Mouse (Mus musculus): ENCODE results near the gene Bmp7.

The Bmp7 gene

DNA sequence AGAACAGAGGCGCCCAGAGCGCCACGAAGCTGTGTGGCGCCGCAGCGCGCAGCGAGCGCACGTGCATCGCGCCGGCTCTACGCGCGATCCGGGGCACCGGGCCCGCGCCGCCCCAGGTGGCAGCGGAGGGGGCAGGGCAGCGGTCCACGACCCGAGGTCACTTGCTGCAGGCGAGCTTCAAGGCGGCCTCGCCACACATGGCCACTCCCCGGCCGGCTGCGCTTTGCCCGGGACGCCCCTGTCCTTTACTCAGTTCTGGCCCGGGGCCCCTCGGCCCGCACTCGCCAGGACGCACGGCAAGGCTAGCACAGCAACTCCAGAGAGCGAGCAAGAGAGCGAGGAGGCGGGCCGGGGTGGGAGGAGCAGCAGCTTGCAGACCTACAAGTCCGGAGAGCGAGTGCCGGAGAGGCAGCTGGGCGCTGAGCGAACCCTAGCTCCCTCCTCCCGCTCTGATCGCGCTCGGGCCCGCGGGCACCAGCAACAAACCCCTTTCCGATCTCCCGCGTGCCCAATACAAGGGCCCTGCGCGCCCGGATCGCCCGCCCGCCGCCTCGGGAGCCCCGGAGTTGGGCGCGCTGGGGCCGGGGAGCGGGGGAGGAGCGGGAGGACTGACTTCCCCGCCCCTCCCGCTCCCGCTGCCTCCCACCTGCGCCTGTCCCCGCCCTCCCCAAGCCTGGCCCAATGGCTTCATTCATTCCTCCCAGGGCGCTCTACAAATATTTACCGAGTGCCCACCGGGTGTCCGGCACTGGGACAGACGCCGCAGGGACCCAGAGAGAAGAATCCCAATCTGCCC, at the start of gene Bmp7:
Gene Bmp7 (minus strand): TSS at position 319 of the 796 bp plus-strand sequence.
- no peak for DNase-seq

DNA sequence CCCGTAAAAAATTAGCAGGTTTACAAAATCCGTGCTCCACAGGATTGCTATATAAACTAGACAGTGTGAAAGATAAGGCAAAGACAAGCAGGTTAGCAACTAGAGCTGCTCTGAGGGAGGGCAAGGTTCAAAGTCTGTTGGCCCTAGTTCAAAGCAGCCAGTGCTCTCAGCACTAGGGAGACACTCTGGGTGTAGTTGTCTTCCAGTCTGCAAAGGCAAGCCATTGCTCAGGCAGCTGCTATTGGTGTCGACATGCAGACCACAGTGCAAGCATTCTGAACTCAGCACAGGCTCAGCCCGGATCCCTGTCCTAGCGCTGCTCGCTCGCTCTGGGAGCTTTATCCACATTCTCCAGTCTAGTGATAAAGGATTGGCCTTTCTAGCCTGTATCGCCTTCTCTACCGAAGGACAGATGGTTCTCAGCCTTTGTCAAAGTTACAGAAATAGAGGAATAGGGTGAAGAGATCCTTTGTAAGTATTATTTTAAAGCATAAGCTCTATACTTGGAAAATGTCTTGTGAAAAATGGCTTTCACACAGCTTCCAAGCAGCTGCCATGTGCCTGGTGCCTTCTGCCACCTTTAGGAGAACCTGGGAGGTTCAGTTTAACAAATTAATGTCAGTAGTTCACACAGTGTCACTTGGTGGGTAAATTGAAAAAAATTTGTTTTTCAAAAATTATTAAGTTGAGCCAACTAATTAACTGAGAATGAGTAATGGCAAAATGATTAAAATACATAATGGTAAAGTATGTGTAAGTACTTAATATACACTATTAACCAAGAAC, 42.8 kb upstream of the Bmp7 start:
- no peak for DNase-seq

DNA sequence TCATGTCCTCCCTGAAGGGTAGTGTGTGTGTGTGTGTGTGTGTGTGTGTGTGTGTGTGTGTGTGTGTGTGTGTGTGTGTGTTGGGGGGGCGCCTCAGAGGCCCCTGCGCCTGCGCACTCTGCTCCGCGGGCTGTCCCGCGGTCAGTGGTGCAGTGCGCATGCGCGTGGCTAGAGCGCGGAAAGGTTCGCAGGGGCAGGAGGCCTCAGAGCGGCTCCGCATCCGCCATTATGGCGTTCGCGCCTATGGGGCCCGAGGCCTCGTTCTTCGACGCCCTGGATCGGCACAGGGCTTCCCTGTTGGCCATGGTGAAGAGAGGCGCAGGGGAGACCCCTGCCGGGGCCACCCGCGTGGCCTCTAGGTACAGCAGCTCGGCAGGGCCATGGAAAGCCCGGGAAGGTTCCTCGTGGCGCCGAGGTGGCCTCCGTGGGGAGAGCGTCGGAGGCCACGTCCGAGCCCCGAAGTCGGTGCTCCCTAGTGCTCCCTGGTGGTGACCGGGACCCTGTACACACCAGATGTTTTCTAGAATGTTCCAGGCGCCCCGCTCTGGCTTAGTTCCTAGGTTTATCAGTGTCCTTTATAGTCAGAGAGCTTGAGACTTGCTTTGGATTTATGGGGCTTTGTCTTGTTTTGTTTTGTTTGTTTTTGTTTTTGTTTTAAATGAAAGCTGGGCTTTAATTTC, 39.7 kb upstream of the Bmp7 start:
- DNase-seq, result no peak

DNA sequence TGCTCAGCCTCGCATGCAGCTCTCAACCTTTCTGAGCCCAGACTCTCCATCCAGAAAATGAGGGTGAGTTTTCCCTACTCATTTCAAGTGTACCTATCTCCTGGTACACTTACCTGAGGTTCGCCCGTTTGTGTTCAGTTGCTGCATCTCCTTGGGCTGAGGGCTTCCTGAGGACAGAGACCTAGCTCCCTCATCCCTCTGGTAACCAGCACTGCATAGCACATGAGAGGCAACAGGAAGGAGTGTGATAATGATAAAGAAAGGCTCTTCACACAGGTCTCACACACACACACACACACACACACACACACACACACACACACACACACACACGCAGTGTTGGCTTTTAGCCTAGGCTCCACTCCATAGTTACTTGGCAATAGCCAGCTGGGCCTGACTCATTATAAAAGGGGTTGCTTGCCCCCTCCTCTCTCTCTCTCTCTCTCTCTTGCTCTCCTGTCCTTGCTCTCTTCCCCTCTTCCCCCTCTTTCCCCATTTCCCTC, 38.1 kb upstream of the Bmp7 start:
- DNase-seq, result no peak

DNA sequence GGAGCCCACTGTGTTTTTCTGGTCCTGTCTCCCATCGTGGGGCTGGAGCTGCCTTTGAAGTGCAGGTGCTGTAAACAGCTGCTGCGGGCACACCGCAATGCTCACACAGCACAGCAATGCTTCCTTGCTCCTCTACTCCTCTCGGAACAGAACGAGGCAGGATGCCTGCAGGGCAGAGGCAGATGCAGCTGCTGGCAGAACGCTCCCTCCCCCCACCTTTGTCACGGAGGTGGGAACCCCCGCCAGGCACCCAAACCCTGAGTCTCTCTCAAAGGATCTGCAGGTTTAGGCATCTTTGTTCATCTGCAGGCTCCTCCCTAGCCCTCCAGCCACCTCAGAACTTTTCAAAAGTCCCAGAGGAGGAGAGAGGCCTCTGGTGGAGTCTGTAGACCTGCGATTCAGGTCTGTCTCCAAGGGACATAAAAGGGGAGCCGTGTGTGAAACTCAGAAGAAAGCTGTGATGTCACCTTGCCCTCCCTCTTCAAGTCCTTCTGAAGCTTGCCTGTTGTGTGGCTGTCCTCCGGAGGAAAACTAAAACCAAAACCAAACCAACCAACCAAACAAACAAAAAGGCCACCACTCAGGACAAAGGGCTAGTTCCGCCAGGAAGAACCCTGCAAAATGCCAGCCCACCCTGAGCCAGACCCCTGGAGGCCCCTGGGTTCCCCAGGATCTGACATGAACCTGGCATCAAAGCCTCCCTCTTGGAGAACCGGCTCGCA, 37.4 kb upstream of the Bmp7 start, which contains the start of gene Spo11:
Gene Spo11 (plus strand): TSS at position 292 of the 722 bp plus-strand sequence.
- DNase-seq, result no peak

DNA sequence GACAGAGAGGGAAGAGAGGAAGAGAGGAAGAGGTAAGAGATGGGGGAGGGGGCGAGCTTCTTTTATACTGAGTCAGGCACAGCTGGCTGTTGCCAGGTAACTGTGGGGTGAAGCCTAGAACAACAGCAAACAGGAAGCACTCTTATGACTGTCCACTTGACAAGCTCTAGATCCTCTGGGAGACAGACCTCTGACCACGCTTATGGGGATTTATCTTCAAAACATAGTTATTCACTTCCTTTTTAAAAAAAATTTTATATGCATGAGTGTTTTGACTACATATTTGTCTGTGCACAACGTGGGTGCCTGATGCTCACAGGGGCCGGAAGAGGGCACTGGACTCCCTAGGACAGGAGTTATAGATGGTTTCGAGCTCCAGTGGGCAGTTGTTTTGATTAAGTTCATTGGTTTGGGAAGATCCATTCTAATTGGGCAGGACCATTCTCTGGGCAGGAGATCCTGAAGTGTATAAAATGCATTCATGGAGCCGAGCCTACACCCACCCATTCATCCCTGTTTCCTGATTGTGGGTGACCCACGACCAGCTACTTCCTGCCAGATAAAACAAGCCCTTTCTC, 36.6 kb upstream of the Bmp7 start:
- no peak for DNase-seq

DNA sequence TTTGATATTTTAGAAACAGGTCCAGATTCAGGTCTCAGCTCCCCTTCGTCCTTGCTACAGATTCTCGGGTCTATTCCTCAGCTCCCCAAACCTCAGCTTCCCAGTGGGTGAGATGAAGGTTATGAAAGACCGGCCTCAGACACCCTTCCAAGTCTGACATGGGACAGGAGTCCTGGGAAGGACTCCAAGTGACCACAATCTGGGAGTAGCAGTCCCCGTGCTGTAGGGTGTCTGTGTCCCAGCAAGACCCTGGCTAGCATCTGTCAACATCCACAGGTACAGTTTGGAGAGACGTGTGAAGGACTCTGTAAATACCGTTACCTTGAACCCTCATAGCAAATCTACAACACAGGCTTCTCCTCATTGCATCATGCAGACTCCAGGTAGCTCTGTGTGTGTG, 35.0 kb upstream of the Bmp7 start:
- no peak for DNase-seq

DNA sequence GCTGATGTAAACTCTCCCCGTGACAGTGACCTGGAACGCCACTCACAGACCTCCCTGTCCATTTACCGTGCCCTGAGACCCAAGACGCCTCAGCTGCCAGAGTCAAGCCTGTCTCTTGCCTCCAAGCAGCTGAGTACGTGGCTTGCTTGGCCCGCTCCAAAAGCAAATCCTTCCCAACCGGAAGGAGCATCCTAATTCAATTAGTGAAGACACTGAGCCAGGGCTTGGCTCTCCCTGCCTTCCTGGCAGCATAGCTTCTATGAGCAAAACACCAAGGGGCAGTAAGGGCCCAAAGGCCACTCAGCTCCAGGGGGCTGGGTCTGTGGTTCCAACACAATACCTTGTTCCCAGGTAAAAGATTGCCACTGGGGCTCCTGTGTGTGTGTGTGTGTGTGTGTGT, 34.6 kb upstream of the Bmp7 start:
- no peak for DNase-seq

DNA sequence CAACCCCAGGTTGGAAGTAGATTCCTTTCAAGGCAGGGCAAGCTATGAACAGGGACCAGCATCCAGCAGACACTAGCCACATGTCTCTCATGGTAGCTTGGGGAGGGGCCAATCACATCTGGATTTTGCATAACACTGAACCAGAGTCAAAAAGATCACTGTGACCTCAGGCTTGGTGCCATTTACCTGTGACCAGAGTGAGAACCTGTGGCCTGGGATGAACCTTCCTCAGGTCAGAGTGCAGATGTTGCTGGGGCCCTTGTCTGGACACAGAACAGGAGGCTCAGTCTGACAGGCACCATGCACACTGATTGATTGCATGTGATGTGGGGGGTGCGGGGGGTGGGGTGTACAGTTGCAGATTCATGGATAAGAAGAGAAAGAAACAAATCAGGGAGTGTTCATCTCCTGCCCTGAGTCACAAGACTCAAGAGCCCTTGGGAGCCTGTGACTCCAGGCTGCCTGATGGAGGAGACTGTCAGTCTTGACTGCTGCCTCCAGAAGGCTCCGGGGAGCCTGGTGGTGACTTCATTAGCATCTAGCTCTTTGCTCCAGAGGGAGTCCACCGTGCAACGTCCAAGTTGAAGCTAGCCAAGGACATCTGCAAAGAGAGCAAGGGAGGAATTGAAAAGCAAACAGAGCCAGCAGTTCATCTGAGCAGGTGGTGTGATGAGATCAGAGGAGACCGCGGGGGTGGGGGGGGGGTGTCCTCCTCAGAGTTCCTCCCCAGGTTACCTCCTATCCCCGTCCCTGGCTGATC, 33.9 kb upstream of the Bmp7 start:
- DNase-seq, result no peak

DNA sequence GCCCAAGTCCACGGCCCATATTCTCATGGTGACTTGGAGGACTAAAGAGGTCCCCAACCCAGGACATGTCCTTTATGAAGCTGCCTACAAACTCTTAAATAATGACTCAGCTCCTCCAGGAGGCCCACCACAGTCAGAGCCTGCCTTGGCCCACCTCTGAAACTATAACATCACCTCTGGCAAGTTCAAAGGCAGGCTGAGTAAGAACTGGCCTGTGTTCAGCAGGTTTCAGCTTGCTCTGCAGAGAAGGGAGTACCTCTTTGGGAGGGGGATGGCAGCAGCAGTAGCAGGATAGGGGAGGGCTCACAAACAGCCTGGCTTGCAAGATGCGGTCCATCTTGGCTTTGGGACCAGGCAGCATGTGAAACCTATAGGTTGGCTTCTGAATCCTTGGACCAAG, 31.7 kb upstream of the Bmp7 start:
- no peak for DNase-seq

DNA sequence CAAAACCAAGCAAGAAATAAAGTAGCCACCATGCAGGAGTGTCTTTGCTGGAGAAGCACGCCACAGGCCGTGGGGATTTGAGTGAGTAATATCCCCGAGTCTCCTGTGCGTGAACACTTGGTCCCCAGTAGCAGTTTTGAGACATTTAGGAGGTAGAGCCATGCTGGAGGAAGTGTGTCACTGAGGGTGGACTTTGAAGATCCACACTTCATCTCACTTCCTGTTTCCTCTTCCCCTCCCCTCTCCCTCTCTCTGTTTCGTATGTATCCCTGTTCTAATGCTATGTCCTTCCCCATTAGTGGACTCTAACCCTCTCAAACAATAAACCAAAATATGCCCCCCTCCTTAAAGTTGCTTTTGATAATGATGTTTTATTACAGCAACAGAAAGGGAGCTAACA, 26.4 kb upstream of the Bmp7 start:
- no peak for DNase-seq

DNA sequence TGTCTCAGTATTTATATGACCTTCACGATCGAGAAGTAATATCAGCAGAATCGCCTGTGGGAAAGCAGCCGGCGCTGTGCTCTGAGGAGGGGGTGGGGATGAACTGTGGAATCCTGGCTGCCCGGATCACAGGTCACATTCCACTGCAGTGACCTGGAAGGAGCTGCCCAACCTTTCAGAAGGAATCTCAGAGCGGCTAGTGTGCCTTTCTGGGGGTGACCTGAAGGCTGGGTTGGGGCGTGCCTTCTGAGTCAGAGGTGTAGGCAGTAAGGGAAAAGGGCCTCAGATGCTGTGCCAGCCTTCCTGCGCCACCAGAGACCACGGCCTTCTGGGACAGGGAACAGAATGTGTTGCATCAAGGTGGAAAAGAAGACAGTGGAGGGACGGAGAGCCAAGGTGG, 25.1 kb upstream of the Bmp7 start:
- DNase-seq, result no peak

DNA sequence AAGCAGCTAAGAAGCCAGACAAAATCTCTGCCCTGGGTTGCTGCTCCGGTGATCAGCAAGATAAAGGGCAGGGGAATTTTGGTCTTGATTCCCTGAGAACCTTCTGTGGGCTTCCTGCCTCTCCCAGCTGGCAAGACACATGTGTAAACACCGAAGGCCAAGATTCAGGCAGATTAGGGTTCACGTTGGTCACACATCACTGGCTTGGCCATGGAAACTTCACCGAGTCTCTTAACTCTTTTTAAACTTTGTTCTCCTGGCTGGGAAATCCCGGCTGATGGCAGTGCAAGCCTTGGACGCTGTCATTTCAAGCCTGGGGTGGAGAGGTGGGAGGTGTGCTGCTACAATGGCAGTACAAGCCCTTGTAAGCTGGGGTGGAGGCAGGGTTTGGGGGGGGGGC, 21.1 kb upstream of the Bmp7 start:
- no peak for DNase-seq

DNA sequence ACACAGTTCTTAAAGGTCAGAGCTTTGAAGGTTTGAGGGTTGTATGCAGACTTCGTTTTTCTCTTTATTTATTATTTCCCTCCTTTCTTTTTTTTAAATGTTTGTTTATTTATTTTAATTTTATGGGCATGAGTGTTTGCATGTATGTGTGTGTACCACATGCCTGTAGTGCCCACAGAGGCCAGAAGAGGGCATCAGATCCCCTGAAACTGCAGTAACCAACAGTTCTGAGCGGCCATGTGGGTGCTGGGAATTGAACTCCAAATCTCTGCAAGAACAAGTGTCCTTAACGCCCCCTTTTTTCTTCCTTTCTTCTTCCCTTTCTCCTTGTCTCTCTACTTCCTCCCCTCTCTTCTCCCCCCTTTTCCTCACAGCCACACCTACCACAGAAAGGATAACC, 20.2 kb upstream of the Bmp7 start:
- no peak for DNase-seq

DNA sequence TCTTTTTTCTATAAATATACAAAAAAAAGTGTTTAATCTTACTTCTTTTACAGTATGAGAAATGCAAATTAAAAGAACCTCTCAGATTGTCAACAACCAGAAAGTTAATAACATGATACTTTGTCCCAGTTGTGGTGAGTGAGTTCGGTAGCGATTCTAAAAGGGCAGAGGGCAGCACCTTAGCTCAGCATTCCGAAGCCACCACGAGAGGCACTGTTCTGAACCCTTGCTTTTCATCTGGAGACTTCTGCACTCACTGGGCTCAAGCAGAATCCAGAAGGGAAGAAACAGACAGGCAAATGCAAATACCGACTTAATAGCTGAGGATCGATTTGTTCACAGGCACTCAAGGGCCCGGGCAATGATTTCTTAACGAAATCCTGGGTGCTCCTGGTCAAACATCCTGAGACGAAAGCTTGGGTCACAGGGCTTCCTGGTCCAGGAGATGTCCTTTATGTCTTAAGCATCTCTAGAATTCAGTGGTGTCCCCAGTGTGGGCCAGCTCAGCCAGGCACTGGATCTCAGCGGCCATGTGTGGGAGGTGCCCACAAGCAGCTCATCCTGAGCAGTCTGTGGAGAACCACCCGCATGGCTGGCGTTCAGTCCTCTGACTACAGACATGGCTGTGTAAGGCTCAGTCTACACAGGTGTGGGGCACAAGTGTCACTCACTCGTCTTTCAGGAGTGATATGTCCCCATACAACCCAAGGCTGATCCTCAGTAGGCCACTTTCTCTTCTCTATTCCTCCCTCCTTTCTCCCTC, 19.1 kb upstream of the Bmp7 start:
- no peak for DNase-seq

DNA sequence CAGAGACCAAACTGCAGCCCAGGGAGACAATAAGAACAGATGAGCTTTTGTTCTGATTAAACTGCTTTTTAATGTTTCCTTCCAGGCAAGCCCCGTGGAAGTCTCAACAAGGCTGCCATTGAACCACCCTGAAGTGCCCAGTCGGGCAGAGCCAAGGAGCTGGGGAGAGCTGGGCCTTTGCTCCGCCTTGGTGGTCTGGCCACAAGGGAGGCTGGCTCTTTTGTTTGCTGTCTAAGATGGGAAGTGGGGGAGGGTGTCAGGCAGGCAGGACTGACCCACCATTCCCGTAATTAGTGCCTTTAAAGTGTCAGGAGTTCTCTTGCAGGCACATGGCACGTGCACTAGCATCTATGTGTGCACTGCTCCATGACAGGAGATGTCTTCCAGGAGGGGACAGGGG, 18.5 kb upstream of the Bmp7 start:
- no peak for DNase-seq

DNA sequence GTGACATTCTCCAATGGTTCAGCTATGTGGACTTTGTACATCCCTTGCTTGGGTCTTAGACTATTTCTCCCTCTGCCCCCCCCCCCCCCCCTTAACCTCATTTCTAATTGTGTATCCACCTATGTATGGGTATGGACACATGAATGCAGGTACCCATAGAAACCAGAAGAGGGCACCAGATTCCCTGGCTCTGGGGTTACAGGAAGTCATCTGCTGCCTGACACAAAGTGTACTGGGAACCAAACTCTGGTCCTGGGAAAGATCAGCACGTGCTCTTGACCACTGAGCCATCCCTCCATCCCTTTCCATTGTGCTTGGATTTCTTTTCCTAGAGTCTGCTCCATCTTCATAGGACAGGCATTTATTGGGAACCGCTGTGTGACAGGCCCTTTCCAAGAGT, 11.9 kb upstream of the Bmp7 start:
- no peak for DNase-seq

DNA sequence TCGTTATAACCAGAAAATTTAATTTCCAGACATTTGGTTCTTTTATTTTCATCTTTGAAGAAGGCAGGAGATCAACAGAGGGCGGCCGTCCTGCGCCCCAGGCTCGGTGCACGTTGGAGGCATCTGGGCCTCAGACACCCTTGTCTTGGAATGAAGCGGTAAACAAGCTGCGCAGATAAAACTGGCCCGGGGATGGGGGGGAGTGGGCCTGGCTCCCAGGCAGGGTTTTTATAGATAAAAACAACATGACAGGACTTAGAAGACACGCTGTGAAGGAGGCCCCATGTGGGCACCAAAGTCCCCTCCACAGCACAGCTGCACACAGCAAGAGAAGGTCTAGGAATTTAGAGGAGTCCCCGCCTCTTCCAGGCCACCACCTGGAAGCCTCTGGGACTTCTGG, 10.6 kb upstream of the Bmp7 start:
- DNase-seq, result no peak

DNA sequence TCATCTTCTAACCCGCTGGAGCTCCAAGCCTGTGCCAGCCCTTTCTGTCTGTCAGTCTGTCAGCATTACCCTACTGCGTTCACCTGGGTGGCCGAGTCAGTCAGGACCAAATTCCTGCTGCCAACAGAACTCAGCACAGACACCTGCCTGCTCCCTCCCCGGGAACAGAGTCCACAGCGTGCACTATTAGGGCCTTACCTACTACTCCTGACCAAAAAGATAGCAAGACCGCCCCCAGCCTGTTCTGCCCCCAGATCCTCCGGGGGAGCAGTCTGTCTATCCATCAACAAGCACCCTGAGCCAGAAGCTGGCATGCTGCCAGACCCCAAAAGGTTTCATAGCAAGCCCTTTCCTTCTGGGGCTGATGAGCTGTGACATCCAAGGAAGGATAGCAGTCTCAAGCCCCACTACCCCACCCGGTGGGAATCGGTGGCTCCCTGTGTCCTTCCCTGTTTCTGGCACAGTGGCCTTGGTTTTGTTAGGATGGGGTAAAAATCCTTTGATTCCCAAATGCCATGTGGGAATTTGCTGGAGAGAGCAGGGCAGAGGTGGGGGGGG, 10.1 kb upstream of the Bmp7 start:
- no peak for DNase-seq

DNA sequence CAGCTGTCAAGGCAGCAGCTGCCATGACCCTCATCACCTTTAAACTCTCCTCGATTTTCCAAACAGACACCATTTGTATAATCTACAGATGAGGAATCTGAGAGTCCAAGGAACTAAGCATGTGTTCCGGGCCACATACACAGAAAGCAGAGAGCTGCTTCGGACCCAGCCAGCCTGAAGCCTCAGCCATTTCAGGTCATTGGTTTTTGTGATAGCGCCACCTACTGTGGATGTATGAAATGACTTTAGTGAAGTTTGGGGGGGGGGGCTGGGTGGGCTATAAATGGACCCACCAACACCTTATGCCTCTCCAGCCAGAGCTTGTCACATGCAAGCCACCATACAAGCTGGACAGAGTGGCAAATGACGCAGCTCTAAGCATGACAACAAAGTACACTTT, 8.9 kb upstream of the Bmp7 start:
- DNase-seq, result no peak

DNA sequence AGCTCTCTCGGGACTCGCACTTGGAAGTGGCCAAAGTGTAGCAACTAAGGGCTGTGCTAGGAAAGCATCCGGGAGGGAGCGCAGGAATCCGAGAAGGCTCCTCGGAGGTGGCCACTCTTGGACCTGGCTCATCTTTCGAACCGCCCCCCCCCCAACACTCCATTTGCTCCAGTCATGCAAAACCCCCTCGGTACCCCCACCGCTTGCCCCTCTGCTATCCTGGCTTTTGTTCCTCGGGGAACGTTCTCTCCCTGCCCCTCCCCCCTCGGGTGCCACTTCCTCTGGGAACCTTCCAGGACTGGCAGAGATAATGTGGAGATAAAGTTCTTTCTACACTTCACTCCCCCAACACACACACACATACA, 660 bp upstream of the Bmp7 start:
- DNase-seq, result no peak
